Mouse (Mus musculus): ENCODE data around the gene Sectm1b.
A peak's percentile ranks its signal among the peaks of the same experiment; 100 is the strongest.

Gene Sectm1b

DNA sequence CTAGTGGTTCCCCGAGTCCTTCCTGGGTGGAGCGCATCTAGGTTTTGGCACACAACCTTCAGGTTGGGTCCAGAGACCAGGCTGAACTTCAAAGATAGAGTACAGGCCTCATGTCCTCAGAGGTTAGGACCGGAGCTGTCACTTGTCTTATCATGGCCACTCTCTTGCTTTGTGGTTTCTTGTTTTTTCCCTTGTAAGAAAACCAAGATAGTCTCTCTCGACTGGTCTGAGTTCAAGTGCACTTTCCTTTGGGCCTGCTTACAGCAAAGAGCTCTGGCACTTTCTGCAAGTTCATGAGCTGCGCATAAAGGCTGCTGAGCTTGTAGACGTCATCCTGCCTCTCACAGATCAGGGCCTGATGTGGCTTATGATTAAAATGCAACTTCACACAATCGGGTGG, 36.1 kb downstream of the Sectm1b start:
- no peak for DNase-seq (ENCODE audit: low spot score in 2 of 2)

- no peak for DNase-seq (ENCODE audit: low spot score in 2 of 2)
These were observed 39.2 kb downstream of the Sectm1b start for GRCm38 (mm10) chr11:121024163-121024562.

GRCm38 (mm10) chr11:121019501-121019900, 43.9 kb downstream of the Sectm1b start:
- no peak for DNase-seq (ENCODE audit: low spot score in 2 of 2)

GRCm38 (mm10) chr11:121017703-121018102, 45.7 kb downstream of the Sectm1b start:
- peak; percentile 57 to 66 for DNase-seq (ENCODE audit: low spot score in 2 of 2)

- no peak for DNase-seq (ENCODE audit: low spot score in 2 of 2)
These were observed 47.9 kb downstream of the Sectm1b start for GRCm38 (mm10) chr11:121015472-121015871.

DNA sequence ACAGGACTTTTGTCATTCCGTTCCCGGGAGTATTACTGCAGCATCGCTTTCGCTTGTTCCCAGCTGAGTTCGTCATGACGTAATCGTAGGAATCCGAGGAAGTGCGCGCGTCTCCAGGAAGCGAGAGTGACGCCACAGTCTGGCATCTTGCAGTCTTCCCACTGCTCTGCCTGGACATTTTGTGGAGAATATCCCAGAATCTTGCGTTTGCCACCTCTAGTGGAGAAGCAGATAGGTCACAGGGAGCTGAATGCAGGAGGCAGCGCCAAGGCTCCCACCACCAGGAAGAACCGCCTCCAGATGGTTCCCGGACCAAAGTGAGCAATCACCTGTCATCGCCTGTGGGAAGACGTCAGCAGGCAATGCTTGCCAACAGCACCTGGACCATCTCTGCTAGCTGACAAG, 48.5 kb downstream of the Sectm1b start:
- DNase-seq (ENCODE audit: low spot score in 2 of 2) = peak; percentile 68 to 76

DNA sequence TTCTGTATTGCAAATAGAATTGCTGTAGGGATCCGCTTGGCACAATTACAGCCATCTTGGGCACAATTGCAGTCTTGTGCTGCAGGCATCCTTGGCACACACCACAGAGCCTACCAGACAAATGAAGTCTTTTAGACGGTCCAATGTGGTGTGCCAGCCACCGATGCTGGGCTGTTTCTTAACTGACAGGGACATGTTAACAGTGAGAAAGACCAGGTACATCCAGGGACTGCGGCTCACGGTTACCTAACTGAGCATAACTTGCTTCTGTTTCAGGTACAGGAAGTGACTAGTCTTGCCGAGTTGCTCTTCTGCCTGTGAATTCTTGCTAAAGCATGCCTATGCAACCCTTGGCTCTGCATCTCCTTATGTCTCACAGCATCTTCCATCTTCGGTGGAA, 49.7 kb downstream of the Sectm1b start:
- no peak for DNase-seq (ENCODE audit: low spot score in 2 of 2)

GRCm38 (mm10) chr11:121010044-121010755, 53.2 kb downstream of the Sectm1b start:
- no peak for DNase-seq (ENCODE audit: low spot score in 2 of 2)

DNA sequence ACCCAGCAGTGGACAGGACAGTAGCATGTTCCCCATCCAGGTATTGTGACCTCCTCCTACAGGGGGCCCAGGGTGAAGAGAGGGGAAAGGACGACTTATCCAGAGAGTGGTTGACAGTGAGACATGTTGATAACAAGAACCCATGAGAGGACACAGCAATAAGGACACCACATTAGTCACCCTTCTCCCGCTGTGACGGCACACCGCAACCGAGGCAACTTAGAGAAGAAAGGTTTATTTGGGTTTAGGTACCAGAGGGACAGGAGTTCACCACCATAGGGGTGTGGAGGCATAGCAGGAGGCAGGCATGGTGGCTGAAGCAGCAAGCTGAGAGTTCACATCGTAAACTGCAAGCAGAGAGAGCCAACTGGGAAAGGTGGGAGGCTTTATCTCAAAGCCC, 57.2 kb downstream of the Sectm1b start:
- no peak for DNase-seq (ENCODE audit: low spot score in 2 of 2)

GRCm38 (mm10) chr11:121004281-121004680, 59.1 kb downstream of the Sectm1b start:
- no peak for DNase-seq (ENCODE audit: low spot score in 2 of 2)
